Mouse (Mus musculus) embryo, embryonic 11.5 days (tissue): Measurements from ENCODE around the gene Steap3.
"Not testable (repeated sequence)": the region's sequence is repeated elsewhere in the genome, so short reads cannot be mapped to it uniquely, and the experiment has no call there.

ENCODE experiments used
- DNase-seq: peaks from one replicate; pipeline ENCODE4 v3.0.0-alpha.2; 2012; ENCODE audit warnings: low read depth, low spot score

Gene Steap3

GRCm38 (mm10) chr1:120272605-120273004, at the start of gene Steap3:
Gene Steap3, minus strand, starts transcription at chr1:120272705.
- no peak for DNase-seq

GRCm38 (mm10) chr1:120321270-120322021, 48.9 kb upstream of the Steap3 start:
- no peak for DNase-seq

- no peak for DNase-seq
Measured at GRCm38 (mm10) chr1:120305801-120306200, 33.3 kb upstream of the Steap3 start.

GRCm38 (mm10) chr1:120296936-120297335, 24.4 kb upstream of the Steap3 start:
- no peak for DNase-seq

- DNase-seq: no peak
Measured at GRCm38 (mm10) chr1:120293803-120294202, 21.3 kb upstream of the Steap3 start.

GRCm38 (mm10) chr1:120291709-120292108, 19.2 kb upstream of the Steap3 start:
- DNase-seq: no peak

GRCm38 (mm10) chr1:120289843-120290242, 17.3 kb upstream of the Steap3 start:
- no peak for DNase-seq

- DNase-seq: no peak
Measured at GRCm38 (mm10) chr1:120287679-120288078, 15.2 kb upstream of the Steap3 start.

- not testable (repeated sequence) for DNase-seq
Measured at GRCm38 (mm10) chr1:120276058-120276457, 3.6 kb upstream of the Steap3 start.

- no peak for DNase-seq
Measured at GRCm38 (mm10) chr1:120275224-120275623, 2.7 kb upstream of the Steap3 start.

- no peak for DNase-seq
Measured at GRCm38 (mm10) chr1:120270882-120271281, 1.6 kb downstream of the Steap3 start.

GRCm38 (mm10) chr1:120270115-120270514, 2.4 kb downstream of the Steap3 start:
- DNase-seq: no peak

- no peak for DNase-seq
Measured at GRCm38 (mm10) chr1:120267631-120268030, 4.9 kb downstream of the Steap3 start.

GRCm38 (mm10) chr1:120266460-120266859, 6.0 kb downstream of the Steap3 start:
- no peak for DNase-seq

- peak; percentile 57 for DNase-seq
Measured at GRCm38 (mm10) chr1:120264861-120265686, 7.4 kb downstream of the Steap3 start.

- DNase-seq: no peak
Measured at GRCm38 (mm10) chr1:120263226-120263625, 9.3 kb downstream of the Steap3 start.

- DNase-seq: no peak
Measured at GRCm38 (mm10) chr1:120261166-120261565, 11.3 kb downstream of the Steap3 start.

GRCm38 (mm10) chr1:120259249-120259648, 13.3 kb downstream of the Steap3 start:
- no peak for DNase-seq

GRCm38 (mm10) chr1:120258744-120259143, 13.8 kb downstream of the Steap3 start:
- DNase-seq: no peak

GRCm38 (mm10) chr1:120258245-120258644, 14.3 kb downstream of the Steap3 start:
- DNase-seq: no peak

- DNase-seq: no peak
Measured at GRCm38 (mm10) chr1:120253751-120254150, 18.8 kb downstream of the Steap3 start.

GRCm38 (mm10) chr1:120252519-120253160, 19.9 kb downstream of the Steap3 start:
- DNase-seq: no peak
